Mouse (Mus musculus) fibroblast of lung, adult 2 months (primary cell): ENCODE results near the gene Hsph1.

Experiments
- DNase-seq: peaks from one replicate; pipeline ENCODE4 v3.0.0-alpha.2; 2011; ENCODE audit warnings: low read depth

Hsph1 gene

DNA sequence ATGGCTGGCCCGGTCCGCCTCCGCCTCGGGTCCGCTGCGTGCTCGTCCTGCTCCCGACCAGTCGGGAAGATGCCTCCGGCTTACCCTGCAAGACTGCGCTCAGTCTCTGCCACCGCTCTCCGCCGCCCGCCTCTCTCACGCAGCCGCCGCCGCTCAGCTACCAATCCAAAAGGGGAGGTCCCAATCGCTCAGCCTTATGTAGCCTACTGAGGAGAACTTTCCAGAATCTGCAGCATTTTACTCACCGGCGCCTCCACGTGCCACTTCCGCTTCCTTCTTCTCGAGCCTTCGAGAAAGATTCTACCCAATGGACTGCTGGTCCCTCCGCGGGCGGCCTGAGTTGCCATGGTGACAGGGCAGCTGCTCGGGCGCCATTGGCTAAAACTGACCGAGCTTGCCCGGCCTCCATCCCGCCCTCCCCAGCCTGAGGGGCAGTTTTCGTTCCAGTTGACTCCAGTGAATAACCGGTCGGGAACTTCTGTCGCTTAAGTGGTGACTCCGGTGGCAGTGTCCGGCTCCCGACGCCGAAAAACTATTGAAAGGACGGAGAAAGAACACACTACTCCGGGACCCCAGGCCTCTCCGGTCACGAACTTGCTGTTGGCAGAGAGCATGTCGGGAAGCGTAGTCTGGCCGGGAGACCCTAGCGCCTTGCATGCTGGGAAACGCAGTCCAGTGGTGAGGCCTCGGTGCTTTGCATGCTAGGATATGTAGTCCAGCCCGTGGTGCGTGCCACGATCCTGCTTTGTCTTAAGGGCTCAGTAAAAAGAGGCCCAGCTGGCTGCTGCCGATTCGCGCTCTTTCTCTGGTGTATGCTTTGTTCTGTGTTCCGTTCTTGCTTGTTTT, at the start of gene Hsph1:
Gene Hsph1, minus strand, starts transcription at position 302 of the 846 bp plus-strand sequence.
- peak; percentile 98 for DNase-seq

DNA sequence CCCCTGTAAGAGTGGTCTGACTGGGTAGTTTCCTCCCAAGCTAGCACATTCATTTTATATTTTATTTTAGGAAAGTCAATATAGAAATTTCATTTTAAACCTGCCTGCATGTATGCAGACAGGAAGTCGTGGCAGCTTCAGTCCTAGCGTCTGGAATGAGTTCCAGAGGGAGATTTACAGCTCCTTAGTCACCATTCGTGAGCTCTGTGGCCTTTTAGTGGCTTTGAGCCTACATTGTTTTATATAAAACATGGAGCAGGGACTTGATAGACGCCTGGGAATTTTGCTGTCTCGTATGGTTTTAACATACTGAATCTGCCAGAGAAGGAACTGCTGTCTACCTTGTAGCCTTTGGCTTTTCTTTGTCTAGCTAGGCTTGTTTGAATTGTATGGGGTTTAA, 44.8 kb upstream of the Hsph1 start:
- no peak for DNase-seq

DNA sequence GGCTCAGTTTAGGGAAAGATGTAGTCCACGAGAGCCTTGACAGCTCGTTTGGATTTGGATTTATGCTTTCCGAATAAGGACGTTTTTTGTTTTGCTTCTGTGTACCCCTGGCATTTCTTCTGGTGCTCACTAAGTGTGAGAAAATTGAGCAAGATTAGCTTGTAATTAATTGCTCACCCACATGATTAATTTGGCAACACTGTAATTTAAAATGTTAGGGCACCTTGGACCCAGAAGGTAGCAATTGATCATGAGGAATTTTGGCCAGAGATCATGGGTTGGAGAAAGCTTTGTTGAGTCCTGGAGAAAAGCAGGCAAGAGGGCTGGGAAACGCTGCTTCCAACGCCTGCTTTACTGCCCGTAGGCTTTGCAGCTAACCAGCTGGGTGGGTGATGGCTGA, 43.7 kb upstream of the Hsph1 start:
- DNase-seq = no peak

DNA sequence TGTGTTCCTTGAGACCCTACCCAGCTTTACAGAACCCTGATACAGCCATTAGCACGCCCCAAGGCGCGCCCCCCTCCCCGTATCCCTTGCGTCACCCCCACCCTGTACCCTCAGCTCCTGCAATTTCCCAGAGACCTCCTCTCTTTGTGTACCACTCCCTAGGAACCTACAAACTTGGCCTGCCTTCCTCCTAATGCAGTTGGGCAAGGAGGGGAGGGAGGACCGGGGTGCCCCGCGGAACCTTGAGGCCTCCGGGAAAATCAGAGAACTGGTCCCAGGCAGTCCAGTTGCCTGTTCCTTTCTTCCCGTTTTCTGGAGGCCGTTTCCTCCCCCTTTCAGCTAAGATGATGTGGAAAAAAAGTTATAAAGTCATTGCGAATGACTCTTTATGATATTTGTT, 43.2 kb upstream of the Hsph1 start:
- DNase-seq = no peak

DNA sequence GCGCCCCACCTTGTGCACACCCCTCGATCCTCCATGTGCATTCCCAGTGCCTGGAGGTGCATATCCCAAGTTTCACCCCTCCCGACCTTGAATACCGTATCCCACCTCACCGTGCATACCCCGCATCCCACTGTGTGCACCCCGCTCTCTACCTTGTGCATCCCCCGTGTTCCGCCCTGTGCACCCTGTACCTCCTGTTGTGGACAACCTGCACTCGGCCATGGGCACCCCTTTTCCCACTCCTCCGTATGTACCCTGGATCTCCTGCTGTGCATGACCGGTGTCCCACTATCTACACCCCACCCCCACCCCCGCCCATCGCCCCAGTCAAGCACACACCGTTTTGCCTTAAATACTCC, 42.8 kb upstream of the Hsph1 start:
- DNase-seq = no peak

DNA sequence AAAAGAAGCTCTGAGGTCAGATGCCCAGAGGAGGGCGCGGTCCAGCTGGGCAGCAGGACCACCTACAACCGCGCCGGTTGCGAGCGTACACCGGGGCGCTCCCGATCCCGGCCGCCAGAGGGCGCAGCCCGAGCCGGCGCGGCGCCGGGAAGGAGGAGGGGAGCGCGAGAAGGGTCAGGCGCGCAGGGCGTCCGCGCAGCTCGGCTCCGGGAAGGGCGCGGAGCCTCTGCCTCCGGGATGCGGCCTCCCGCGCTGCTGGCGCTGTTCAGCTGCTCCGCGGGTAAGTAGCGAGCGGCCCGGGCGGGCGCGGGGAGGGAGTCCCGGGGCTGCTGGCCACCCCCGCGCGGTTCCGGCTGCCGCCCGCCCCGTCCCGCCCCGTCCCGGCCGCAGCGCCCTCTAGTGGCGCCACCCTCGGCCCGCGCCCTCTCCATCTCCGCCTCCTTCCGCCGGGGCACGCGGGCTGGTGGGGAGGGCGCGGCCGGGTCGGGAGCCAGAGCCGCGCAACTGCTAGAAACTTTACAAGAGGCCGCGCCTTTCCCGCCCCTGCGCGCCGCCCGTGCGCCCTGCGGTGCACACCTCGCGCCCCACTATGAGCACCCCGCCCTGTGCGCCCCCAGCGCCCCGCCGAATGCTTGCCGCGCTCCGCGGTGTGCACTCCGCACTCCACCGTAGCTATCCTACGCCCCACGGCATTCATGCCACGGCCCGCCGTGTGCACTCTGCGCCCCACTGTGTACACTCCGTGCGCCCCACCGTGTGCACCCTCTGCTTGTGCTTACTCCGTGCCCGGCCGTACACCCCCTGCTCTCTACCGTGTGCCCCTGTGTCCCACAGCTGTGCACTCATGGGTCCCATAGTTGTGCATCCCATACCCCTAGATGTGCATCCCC, 42.2 kb upstream of the Hsph1 start, which contains the start of gene B3glct:
Gene B3glct, plus strand, starts transcription at position 131 of the 890 bp plus-strand sequence.
- DNase-seq = peak; percentile 35

DNA sequence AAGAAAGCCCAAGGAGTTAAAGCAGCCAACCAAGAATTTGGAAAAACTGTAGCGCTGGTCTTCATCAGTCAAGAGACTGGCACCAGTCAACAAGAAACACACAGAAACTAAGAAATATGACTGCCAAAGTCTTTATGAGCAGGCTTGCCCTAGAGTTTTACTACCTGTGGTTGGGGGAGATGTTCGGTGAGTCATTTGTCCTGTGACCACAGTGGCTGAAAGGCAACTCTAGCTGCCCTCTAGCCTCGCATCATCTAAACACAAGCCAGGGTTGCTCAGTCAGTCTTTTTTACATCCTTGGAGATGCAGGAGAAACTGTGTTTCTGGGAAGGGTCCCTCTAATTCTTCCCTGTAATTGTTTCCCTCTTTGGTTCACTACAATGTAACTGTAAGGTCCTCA, 41.0 kb upstream of the Hsph1 start:
- DNase-seq = no peak

DNA sequence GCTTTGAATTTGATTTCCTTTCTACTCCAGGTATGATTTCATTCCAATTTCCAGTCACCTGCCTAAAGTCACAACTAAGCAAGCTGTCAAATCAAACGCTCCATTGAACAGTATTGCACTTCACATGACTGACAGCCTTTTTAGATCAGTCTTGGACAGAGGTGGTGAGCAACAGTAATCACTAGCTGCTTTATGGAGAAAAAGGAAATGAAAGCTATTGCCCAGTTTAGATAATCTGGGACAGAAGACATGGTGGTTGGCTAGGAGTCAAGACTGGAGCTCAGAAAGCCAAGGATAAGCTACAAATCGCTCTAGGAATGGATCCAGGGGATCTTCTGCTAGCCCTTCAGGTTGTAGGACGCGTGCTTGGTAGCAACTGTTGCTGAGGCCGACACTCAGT, 27.2 kb upstream of the Hsph1 start:
- no peak for DNase-seq

DNA sequence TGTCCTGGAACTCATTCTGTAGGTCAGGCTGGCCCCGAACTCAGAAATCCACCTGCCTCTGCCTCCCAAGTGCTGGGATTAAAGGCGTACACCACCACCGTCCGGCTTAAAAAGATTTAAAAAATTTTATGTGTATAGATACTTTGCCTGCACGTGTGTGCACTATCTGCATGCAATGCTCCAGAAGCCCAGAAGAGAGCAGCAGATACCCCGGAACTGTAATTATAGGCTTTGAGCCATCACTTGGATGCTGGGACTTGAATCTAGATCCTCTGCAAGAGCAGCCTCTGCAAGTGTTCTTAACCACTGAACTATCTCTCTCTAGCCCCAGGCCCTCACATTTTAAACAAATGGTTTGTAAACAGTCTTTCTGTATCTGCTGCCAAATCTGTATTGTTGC, 26.8 kb upstream of the Hsph1 start:
- no peak for DNase-seq

DNA sequence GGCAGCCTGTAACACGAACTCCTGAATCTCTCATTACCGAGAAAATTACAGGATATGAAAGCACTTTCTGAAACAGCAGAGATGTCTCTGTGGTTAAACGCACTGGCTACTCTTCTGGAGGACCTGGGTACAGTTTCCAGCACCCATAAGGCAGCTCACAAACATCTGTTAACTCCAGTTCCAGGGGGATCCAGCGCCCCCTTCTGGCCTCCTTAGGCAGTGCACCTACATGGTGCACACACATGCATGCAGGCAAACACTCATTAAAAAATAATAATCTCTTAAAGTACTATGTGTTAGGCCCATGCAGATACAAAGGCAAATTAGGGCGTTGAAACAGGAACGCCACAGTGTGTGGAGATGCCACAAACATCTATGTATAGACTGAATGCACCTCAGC, 25.3 kb upstream of the Hsph1 start:
- no peak for DNase-seq

DNA sequence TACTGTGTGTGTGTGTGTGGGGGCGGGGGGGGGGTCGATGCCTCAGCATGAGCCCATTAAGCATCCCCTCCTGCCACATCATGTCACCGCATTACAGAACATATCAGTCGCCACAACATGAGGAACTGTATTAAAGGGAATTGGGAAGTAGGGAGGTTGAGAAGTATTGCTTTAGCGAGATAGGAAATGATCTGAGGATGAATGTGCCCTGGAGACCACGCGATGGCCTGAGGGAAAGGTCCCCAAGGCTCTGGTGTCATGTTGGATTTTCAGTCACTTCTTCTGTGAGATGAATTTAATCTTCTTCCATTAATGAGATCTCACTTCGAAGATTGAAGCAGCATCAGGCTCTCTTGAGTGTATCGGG, 23.2 kb upstream of the Hsph1 start:
- DNase-seq = no peak

DNA sequence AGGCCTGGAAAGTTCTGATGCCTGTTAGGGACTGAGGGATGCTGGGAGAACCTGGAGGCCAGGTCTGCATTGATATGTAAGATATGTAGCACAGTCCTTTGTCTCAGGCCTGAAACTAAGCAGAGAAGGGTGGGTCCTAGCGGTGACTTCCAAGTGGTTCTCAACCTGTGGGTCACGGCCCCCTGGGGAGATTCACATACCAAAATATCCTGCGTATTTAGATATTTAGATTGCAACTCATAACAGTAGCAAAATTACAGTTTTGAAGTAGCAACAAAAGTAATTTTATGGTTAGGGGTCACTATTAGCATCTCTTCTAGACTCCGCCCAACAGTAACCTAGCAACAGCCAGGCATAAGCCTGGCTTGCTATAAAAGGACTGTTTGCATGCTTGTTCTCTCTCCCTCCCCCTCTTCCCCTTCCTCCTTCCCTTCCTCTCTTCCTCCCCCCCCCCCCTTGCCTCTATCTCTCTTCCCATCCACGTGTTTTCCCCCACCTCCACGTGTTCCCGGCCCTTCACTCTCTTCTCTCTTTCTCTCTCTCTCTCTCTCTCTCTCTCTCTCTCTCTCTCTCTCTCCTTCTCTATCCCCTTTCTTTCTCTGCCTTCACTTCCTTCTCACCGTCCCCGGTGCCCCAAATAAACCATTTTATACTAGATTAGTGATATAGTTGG, 22.7 kb upstream of the Hsph1 start:
- no peak for DNase-seq

DNA sequence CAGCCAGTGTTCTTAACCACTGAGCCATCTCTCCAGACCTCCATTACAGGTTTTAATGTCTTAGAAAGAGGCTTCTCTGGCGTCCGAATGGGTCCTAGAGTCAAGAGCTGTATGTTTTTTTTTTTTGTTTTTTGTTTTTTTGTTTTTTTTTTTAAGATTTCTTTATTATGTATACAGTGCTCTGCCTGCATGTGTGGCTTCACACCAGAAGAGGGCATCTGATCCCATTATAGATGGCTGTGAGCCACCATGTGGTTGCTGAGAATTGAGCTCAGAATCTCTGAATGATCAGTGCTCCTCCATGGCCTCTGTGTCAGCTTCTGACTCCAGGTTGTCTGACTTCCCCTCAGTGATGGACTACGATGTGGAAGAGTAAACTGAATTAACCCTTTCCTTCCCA, 21.8 kb upstream of the Hsph1 start:
- DNase-seq = no peak

DNA sequence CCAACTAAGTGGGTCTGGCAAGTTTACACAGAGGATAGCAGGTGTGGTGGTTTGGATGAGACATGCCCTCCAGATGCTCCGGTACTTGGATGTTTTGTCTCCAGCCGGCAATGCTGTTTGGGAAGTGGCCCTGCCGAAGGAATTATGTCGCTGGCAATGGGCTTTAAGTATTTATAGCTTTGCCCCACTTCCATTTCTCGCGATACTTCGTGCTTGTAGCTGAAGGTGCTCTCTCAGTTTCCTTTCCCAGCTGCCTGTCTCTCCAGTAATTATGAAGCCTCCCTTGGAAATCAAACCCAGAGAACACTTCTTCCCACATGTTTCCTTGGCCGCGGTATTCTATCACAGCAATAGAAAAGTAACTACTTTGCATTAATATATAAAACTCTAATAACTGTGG, 19.5 kb upstream of the Hsph1 start:
- no peak for DNase-seq

DNA sequence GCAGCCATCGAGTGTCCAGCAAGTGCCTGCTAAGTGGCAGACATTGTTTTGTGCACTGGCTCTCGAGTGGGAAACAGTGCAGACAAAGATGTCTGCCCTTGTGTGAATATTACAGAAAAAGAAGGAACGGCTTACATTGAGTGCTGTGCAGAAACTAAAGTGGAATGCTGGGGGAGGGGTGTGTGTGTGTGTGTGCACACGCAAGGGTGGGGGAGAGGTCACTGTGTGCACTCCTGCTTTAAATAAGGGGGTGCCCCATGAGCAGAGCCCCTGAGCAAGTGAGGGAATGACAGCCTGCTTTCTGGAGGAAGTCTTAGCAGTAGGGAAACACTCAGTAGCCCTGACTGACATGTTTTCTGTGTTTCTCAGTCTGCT, 14.0 kb upstream of the Hsph1 start:
- DNase-seq = no peak

DNA sequence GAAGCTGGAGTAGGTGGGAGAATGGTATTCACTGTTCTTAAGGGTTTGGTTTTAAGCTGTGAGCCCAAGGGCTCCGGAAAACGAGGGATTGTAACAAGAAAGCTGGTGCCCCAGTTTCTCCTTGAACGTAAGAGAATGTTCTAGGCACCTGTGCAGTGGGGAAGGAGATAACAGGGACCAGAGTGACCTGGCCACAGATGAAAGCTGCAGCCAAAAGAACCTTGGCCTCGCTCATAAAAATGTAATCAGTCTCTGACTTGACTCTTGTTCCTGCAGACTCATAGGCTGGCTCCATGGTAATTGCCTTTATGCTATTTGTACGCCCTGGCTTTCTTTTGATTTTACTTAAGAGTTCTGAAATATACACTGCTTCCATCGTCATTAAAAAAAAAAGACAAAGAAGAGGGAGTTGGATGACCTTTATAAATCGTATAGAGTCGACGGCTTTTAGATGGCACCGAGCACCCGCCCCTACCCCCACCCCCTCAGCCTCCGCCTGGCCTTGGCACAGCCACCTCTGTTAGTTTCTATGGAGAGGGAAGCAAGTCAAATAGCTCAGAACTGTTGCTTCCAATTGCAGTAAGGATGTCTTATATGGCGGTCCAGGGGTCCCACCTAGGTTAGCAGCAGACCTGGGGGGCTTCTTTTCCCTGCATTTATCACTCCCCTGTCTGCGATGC, 13.5 kb upstream of the Hsph1 start:
- DNase-seq = no peak

DNA sequence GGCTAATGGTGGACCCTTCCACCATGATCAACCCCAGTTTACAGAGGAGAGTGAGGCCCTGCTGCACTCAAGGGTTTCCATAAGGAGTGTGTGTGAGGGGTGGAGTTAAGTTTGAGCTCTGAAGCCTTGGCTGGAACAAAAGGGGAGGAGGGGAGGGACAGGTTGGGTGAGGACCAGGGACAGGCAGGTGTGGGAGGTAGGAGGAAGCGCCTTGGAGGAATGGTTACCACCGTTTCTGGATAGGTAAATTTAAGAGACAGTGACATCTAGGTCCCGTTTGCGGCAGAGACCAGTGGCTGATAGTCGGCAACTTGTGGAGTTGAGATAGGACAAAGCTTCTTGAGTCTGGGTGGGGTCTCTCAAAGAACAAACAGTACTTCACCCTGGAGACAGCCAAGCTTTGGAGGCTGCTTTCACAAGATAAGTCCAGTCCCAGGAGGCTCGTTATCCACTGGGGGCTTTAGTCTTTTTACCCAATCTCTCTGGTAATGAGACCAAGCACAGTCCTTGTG, 12.8 kb upstream of the Hsph1 start:
- DNase-seq = no peak

DNA sequence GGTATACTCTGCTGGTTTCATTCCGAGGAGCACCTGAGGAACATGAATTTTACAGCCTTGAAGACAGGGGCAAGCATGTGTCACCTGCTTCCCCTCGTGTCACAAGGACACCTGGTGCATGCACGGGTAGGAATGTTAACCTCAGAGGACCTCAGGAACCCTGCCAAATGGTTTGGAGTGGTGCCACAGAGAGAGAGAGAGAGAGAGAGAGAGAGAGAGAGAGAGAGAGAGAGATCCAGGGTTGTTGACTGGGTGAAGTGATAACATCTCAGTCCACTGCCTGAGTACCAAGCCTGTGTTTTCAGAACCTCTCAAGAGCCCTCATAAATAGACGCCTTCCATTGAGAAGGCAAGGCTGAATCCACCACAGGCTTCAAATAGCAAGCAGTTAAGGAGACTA, 12.0 kb upstream of the Hsph1 start:
- DNase-seq = no peak

DNA sequence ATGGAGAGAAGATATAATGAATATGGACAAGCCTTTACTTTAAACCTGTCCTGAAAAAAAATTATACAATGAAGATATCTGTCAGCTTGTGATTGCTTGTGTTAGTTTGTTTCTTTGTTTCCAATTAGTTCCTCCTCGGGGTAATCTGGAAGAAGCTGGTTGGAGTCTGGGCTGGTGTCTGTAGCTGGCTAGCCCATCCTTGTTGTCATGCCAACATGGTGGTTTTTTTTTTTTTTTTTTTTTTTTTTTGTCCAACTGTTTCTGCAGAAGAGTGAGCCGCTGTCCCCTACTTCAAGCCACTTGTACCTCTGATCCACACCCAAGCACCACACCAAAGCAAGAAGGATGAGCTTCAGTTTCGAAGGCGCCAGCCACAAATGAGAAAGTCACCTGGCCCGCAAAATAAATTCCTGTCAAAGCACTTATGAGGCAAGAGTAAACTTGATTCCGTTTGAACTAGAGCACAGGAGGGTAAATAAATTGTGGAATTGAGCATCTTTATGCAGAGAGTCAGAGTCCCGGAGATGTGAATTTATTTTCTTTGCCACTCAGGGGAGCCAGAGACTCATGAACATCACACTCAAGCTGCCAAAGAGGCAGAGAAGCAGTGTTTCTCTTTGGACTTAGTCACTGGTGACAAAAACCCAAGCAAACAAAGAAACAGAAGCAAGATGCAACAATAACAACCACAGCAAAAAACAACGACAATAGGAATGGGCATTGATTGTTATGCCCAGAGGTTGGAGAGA, 11.4 kb upstream of the Hsph1 start:
- DNase-seq = no peak

DNA sequence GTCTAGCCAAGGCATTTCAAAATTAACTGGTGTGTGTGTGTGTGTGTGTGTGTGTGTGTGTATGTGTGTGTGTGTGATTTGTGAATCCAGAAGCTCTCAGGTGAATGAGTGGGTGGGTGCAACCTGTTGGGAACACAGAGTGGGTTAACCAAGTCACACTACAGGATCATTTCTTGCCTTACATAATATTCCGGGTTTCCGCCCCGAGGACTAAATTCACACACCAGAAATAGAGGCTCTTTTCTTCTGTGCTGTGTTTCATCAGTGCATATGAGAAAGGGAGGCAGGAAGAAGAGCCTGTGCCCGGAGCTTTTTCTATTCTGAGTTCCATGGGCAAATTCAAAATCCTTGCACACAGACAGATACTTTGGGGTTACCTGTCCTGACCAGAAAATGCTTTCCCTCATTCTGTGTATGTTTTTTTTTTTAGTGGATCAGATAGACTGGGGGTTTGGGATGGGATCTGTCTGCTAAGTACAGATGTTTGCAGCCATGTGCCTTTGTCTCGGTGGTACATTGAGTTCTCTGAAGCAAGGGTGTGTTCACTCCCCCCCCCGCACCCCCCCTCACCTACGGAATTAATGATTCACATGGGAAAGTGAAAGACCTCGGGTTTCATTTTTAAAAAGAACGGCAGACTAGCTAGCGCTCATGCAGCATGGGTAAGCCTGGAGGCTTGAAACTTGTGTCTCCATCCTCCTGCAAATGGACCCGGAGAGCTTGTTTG, 6.8 kb upstream of the Hsph1 start:
- no peak for DNase-seq

DNA sequence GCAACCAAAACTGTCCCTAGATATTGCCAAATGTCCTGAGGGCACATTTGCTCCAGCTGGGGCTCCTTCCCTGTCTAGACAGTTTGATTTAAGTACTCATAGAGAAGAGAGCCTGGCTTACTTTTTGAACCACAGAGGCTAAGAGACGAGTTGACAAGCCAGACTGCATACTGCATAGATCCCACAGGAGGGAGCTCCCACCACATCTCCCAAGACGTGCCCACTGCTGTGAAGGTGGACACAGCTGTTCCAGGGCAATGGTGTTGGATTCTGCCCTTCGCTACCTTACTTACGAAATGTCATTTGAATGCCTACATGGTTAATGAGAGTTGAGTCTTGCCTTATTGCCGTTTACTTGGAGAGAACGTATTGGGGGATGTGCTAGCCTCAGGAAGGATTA, 6.2 kb upstream of the Hsph1 start:
- DNase-seq = no peak
